Mouse (Mus musculus) ES-E14 (cell line): Measurements from ENCODE around the gene Hist1h4d. TPM values are rescaled to one million over a fixed set of nuclear protein-coding genes. Genes with fewer than 3 reads are reported as not detected.
"Not testable (repeated sequence)": the region's sequence is repeated elsewhere in the genome, so short reads cannot be mapped to it uniquely, and the experiment has no call there.

Experiments used
- DNase-seq: peaks from one replicate; pipeline ENCODE4 v3.0.0-alpha.2; 2013; ENCODE audit warnings: low read depth, low spot score
- H3K27ac ChIP-seq: 2 replicates; pipeline ENCODE4 v1.5.1; 2012; ENCODE audit warnings: low read depth, mild to moderate bottlenecking, low read length, moderate library complexity, mixed read lengths; ENCODE audit not compliant: poor library complexity, insufficient read depth, severe bottlenecking
- H3K36me3 ChIP-seq: 2 replicates; pipeline ENCODE4 v1.6.1; 2012; ENCODE audit warnings: mild to moderate bottlenecking, low read length, moderate library complexity, mixed read lengths; ENCODE audit not compliant: control insufficient read depth, poor library complexity, insufficient read depth, severe bottlenecking
- H3K4me1 ChIP-seq, 2 experiments: fragments of 150-350 bp in 1 of 2; sonication (generic) in 1 of 2; 2 replicates each; pipeline ENCODE4 v1.6.1; 2012; ENCODE audit warnings: low read length in 2 of 2, mild to moderate bottlenecking in 1 of 2, mixed read lengths in 1 of 2; ENCODE audit not compliant: control insufficient read depth in 2 of 2, insufficient read depth in 2 of 2, poor library complexity in 1 of 2
- H3K4me3 ChIP-seq, 2 experiments: fragments of 150-350 bp in 1 of 2; sonication (generic) in 1 of 2; 2 replicates each; pipeline ENCODE4 v1.5.1; 2012; ENCODE audit warnings: low read length in 2 of 2, low read depth in 1 of 2, mild to moderate bottlenecking in 1 of 2, mixed read lengths in 1 of 2; ENCODE audit not compliant: insufficient read depth in 1 of 2, poor library complexity in 1 of 2, severe bottlenecking in 1 of 2
- H3K9ac ChIP-seq: 2 replicates; pipeline ENCODE4 v1.6.1; 2012; ENCODE audit warnings: low read depth, mild to moderate bottlenecking, low read length, mixed read lengths; ENCODE audit not compliant: poor library complexity, insufficient read depth, severe bottlenecking
- H3K9me3 ChIP-seq: fragments of 150-350 bp; sonication (generic); 2 replicates; pipeline ENCODE4 v1.6.1; 2012; ENCODE audit warnings: low read depth, mild to moderate bottlenecking, low read length; ENCODE audit not compliant: control insufficient read depth, insufficient read depth
- CHD2 ChIP-seq: IDR thresholded peaks from 2 replicates; pipeline ENCODE4 v1.6.1; 2014; ENCODE audit warnings: mild to moderate bottlenecking, low read depth, low read length, inconsistent platforms
- HCFC1 ChIP-seq: IDR thresholded peaks from 2 replicates; pipeline ENCODE4 v1.6.1; 2012; ENCODE audit warnings: low read length, inconsistent platforms, borderline replicate concordance; ENCODE audit not compliant: insufficient read depth
- MAFK ChIP-seq: IDR thresholded peaks from 2 replicates; pipeline ENCODE4 v1.6.1; 2014; ENCODE audit warnings: mild to moderate bottlenecking, low read depth, low read length, inconsistent platforms; ENCODE audit not compliant: insufficient read depth
- ZC3H11A ChIP-seq: IDR thresholded peaks from 2 replicates; pipeline ENCODE4 v1.6.1; 2012; ENCODE audit warnings: low read depth, mild to moderate bottlenecking, inconsistent platforms, low read length, borderline replicate concordance
- ZNF384 ChIP-seq: IDR thresholded peaks from 2 replicates; pipeline ENCODE4 v1.6.1; 2012; ENCODE audit warnings: low read depth, low read length, inconsistent platforms
- in situ Hi-C, 2 experiments: fragments of 600-800 bp; cut with MboI; formaldehyde crosslinking; loops; one replicate each; pipeline ENCODE4 v1.15.1; 2025; ENCODE audit warnings: low sequenced_read_pairs in 2 of 2, inconsistent platforms in 1 of 2; ENCODE audit not compliant: unreplicated experiment in 2 of 2
- total RNA-seq: library from RNA; depleted of rRNA; stranded (reverse); fragments of 300-350 nt; gene quantifications from 2 replicates; pipeline ENCODE4 v1.2.3, GENCODE M21; 2012

Hist1h4d gene
- total RNA-seq, 1 experiment, result 869 TPM

DNA sequence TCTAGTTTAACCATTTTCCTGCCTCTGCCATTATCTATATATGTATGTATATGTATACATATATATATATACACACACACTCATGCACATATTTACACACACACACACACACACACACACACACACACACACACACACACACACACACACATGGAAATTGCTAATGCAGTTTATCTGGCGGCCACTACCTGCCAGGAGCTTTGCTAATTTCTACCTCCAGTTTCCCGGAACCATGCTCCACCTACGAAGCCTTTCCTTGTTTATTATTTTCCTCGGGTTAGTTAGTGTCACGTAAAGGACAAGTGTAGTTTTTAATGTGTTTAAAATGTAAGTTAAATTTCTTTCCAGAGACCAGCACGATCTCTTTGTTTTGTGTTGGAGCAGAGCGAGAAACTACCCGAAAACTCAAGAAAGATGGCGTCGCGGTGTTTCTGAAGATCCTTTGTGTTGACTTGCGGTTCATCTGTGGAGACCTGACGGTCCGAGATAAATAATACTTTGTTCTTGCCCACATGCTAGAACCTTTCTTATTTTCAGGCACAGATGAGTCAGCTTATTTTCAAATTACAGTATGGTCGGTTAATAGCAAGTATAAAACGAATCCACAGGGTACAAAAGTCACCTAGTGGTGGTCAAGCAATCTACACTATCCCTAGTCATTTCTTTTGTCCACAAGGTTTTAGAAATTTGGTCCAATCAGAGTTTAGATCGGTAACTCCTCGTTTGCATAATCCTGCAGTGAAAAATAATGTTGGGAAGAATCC is 18.5 kb upstream of the Hist1h4d start:
- peak overlapping the region; percentile 61 to 68 for H3K4me3 ChIP-seq
- TF ChIP-seq ZC3H11A, result no peak
- peak; percentile 90 for TF ChIP-seq MAFK
- peak overlapping the region; percentile 93 for H3K27ac ChIP-seq
- no peaks in the 10 kb centered on the region for H3K9me3 ChIP-seq
- peaks cover 0 to 5% of the 10 kb centered on the region in 2 experiments; a peak in 1 of 4 replicates for H3K4me1 ChIP-seq
- DNase-seq, result no peak
- peak overlapping the region; percentile 82 for H3K9ac ChIP-seq
- in situ Hi-C loops, result loop anchor here (25.0 kb wide), 2 partner anchors 1526 to 1826 kb away; partner anchors contain the start of genes Hist1h4j (in 2 of the 2), Hist1h2ag (in 1 of the 2), Hist1h2ah (in 1 of the 2) and Hist1h2bj (in 1 of the 2)
- no peaks in the 10 kb centered on the region for H3K36me3 ChIP-seq

- Histone ChIP-seq H3K9me3 (no peaks in the 10 kb centered on the region), H3K9ac (no peak overlapping the region), H3K36me3 (no peaks in the 10 kb centered on the region), H3K4me3 (no peak overlapping the region), H3K4me1 (peaks cover 0 to 5% of the 10 kb centered on the region in 2 experiments; a peak in 1 of 4 replicates), H3K27ac (no peak overlapping the region)
- in situ Hi-C loops, result loop anchor here (25.0 kb wide), 2 partner anchors 1527 to 1827 kb away; partner anchors contain the start of genes Hist1h4j (in 2 of the 2), Hist1h2ag (in 1 of the 2), Hist1h2ah (in 1 of the 2) and Hist1h2bj (in 1 of the 2)
- no peak for DNase-seq
- TF ChIP-seq HCFC1, result no peak
Measured at GRCm38 (mm10) chr13:23564482-23564881, 16.9 kb upstream of the Hist1h4d start.

- H3K9ac ChIP-seq, result peak overlapping the region; percentile 67
- not testable (repeated sequence) for DNase-seq, H3K4me1 ChIP-seq, H3K9me3 ChIP-seq, H3K36me3 ChIP-seq
- peak overlapping the region; percentile 20 to 63 for H3K4me3 ChIP-seq
- peak overlapping the region; percentile 92 for H3K27ac ChIP-seq
- in situ Hi-C loops, result loop anchor here (25.0 kb wide), 2 partner anchors 1533 to 1833 kb away; partner anchors contain the start of genes Hist1h4j (in 2 of the 2), Hist1h2ag (in 1 of the 2), Hist1h2ah (in 1 of the 2) and Hist1h2bj (in 1 of the 2)
- 0 out of 2 replicates have a peak, but pooled peaks have one; percentile 41 for TF ChIP-seq HCFC1
Measured at GRCm38 (mm10) chr13:23570261-23571021, 11.0 kb upstream of the Hist1h4d start.

DNA sequence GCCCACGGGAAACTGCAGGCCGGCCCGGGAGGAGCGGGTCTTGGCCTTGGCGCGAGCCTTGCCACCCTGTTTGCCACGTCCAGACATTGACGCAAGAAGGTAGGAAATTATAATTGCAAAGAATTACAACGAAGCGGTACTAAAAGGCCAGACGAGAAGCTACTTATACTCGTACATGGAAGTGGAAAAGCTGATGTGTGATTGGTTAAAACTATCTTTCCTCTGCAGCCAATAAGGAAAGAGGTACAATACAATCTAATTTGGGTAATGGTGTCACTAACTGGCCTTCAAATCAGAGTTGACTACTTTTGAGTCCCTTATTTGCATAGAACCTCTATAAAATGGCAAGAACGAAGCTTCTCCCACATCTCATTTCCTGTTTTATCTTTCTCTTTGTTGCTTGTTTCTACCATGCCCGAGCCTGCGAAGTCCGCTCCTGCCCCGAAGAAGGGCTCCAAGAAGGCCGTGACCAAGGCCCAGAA is 10.3 kb upstream of the Hist1h4d start, which contains the start of the genes Hist1h2ae and Hist1h2bg:
Gene Hist1h2ae, minus strand, starts transcription at position 199 of the 482 bp plus-strand sequence.
Gene Hist1h2bg, plus strand, starts transcription at position 375 of the 482 bp plus-strand sequence.
- in situ Hi-C loops, result loop anchor here (25.0 kb wide), 2 partner anchors 1534 to 1834 kb away; partner anchors contain the start of genes Hist1h4j (in 2 of the 2), Hist1h2ag (in 1 of the 2), Hist1h2ah (in 1 of the 2) and Hist1h2bj (in 1 of the 2)
- peak within 1 kb of the TSS; percentile 67 for H3K9ac ChIP-seq
- H3K27ac ChIP-seq, result peak within 1 kb of the TSS; percentile 92
- peak; percentile 79 for DNase-seq
- H3K4me1 ChIP-seq, result no peaks in the 10 kb centered on the region
- H3K36me3 ChIP-seq, result no peaks in the 10 kb centered on the region
- H3K4me3 ChIP-seq, result peak within 1 kb of the TSS; percentile 27 to 66
- no peaks in the 10 kb centered on the region for H3K9me3 ChIP-seq
- TF ChIP-seq MAFK (no peak), ZNF384 (no peak), ZC3H11A (no peak), CHD2 (peak; percentile 80; the same call in 1 of the 2 replicates)
